Mouse (Mus musculus) liver, embryonic 15.5 days (tissue): Measurements from ENCODE around the gene 2210016L21Rik. TPM values are rescaled to one million over a fixed set of nuclear protein-coding genes. Genes with fewer than 3 reads are reported as not detected.

Experiments used
- ATAC-seq: fragments of 200-750 bp; cut with Nextera tagmentation; 2 replicates; pipeline ENCODE4 v1.8.0; 2017; ENCODE audit warnings: moderate number of reproducible peaks, mild to moderate bottlenecking, moderate library complexity; ENCODE audit not compliant: insufficient read depth
- H3K27ac ChIP-seq: fragments of 300-500 bp; sonication (generic); replicated peaks from 2 replicates; pipeline ENCODE4 v1.5.1; 2015; ENCODE audit warnings: mild to moderate bottlenecking, inconsistent platforms
- H3K27me3 ChIP-seq: fragments of 300-500 bp; sonication (generic); 2 replicates; pipeline ENCODE4 v1.6.1; 2015; ENCODE audit warnings: mild to moderate bottlenecking, inconsistent platforms
- H3K36me3 ChIP-seq: fragments of 300-500 bp; sonication (generic); replicated peaks from 2 replicates; pipeline ENCODE4 v1.6.1; 2015; ENCODE audit warnings: moderate library complexity, mild to moderate bottlenecking, inconsistent platforms
- H3K4me1 ChIP-seq: fragments of 300-500 bp; sonication (generic); replicated peaks from 2 replicates; pipeline ENCODE4 v1.6.1; 2015; ENCODE audit warnings: inconsistent platforms
- H3K4me2 ChIP-seq: fragments of 300-500 bp; sonication (generic); 2 replicates; pipeline ENCODE4 v1.6.1; 2015; ENCODE audit warnings: moderate library complexity, mild to moderate bottlenecking, inconsistent platforms
- H3K4me3 ChIP-seq: fragments of 300-500 bp; sonication (generic); replicated peaks from 2 replicates; pipeline ENCODE4 v1.5.1; 2015; ENCODE audit warnings: mild to moderate bottlenecking, inconsistent platforms
- H3K9ac ChIP-seq: fragments of 300-500 bp; sonication (generic); 2 replicates; pipeline ENCODE4 v1.6.1; 2015; ENCODE audit warnings: moderate library complexity, mild to moderate bottlenecking, inconsistent platforms
- H3K9me3 ChIP-seq: fragments of 300-500 bp; sonication (generic); replicated peaks from 2 replicates; pipeline ENCODE4 v1.6.1; 2016; ENCODE audit warnings: inconsistent platforms
- WGBS: fragments of 180-500 bp; shearing (Covaris S2); methylation state at CpG from one replicate; pipeline ENCODE4 v1.1.7; 2015; ENCODE audit warnings: mixed read lengths; ENCODE audit not compliant: insufficient replicate concordance; 5-methylcytosine and 5-hydroxymethylcytosine counted together
- polyA plus RNA-seq: library from polyadenylated mRNA; unstranded; fragments of >200 nt; fragmentation: Nextera tagmentation; extraction: Ambion mirVana; gene quantifications from 2 replicates; pipeline ENCODE4 v1.2.1, GENCODE M21; 2015

Gene 2210016L21Rik
- polyA plus RNA-seq, 1 experiment from 2014 or later = 12.3 TPM

GRCm38 (mm10) chr5:114964967-114965898 lies 23.3 kb downstream of the 2210016L21Rik start:
- Histone ChIP-seq H3K9ac (no peak overlapping the region), H3K9me3 (no peaks in the 10 kb centered on the region), H3K27ac (peak overlapping the region; percentile 77), H3K27me3 (peaks cover 20% of the 10 kb centered on the region), H3K4me2 (peak overlapping the region; percentile 51), H3K4me3 (0 out of 2 replicates have a peak overlapping the region, but pooled peaks have one; percentile 20), H3K4me1 (peaks cover 33% of the 10 kb centered on the region), H3K36me3 (no peaks in the 10 kb centered on the region)
- 38% methylated on average over 17 of the region's 17 CpGs for WGBS
- no peak for ATAC-seq

- Histone ChIP-seq H3K36me3 (no peaks in the 10 kb centered on the region), H3K27me3 (peaks cover 21% of the 10 kb centered on the region), H3K9me3 (no peaks in the 10 kb centered on the region), H3K27ac (no peak overlapping the region), H3K4me2 (peak overlapping the region; percentile 43), H3K4me3 (no peak overlapping the region), H3K4me1 (peaks cover 33% of the 10 kb centered on the region), H3K9ac (no peak overlapping the region)
- no peak for ATAC-seq
- 26% methylated on average over 14 of the region's 14 CpGs for WGBS
Observed at GRCm38 (mm10) chr5:114967523-114968268, 25.7 kb downstream of the 2210016L21Rik start.

GRCm38 (mm10) chr5:114968651-114969050 lies 26.7 kb downstream of the 2210016L21Rik start:
- H3K27me3 ChIP-seq = peaks cover 21% of the 10 kb centered on the region
- no peaks in the 10 kb centered on the region for H3K9me3 ChIP-seq
- H3K27ac ChIP-seq = peak overlapping the region; percentile 53; the same call in 1 of the 2 replicates
- 0 out of 2 replicates have a peak overlapping the region, but pooled peaks have one; percentile 12 for H3K9ac ChIP-seq
- H3K4me1 ChIP-seq = peaks cover 32% of the 10 kb centered on the region
- peak overlapping the region; percentile 43 for H3K4me2 ChIP-seq
- H3K4me3 ChIP-seq = peak overlapping the region; percentile 50
- no peak for ATAC-seq
- WGBS = 32% methylated on average over 7 of the region's 7 CpGs
- no peaks in the 10 kb centered on the region for H3K36me3 ChIP-seq

GRCm38 (mm10) chr5:114969064-114969463 lies 27.1 kb downstream of the 2210016L21Rik start:
- Histone ChIP-seq H3K4me1 (peaks cover 30% of the 10 kb centered on the region), H3K27ac (peak overlapping the region; percentile 53; the same call in 1 of the 2 replicates), H3K9me3 (no peaks in the 10 kb centered on the region), H3K9ac (0 out of 2 replicates have a peak overlapping the region, but pooled peaks have one; percentile 12), H3K27me3 (peaks cover 21% of the 10 kb centered on the region), H3K4me2 (peak overlapping the region; percentile 43), H3K36me3 (no peaks in the 10 kb centered on the region), H3K4me3 (peak overlapping the region; percentile 50)
- 15% methylated on average over 4 of the region's 4 CpGs for WGBS
- ATAC-seq = no peak

GRCm38 (mm10) chr5:114969609-114970215 lies 27.8 kb downstream of the 2210016L21Rik start:
- WGBS = 48% methylated on average over 13 of the region's 13 CpGs
- Histone ChIP-seq H3K36me3 (no peaks in the 10 kb centered on the region), H3K4me2 (peak overlapping the region; percentile 43), H3K4me3 (peak overlapping the region; percentile 50), H3K9ac (peak overlapping the region; percentile 33; the same call in 1 of the 2 replicates), H3K27ac (peak overlapping the region; percentile 67), H3K27me3 (peaks cover 21% of the 10 kb centered on the region), H3K4me1 (peaks cover 23% of the 10 kb centered on the region), H3K9me3 (no peaks in the 10 kb centered on the region)
- ATAC-seq = no peak

GRCm38 (mm10) chr5:114970824-114971227 lies 28.9 kb downstream of the 2210016L21Rik start, which contains the start of gene Hnf1a:
TSS of gene Hnf1a (minus strand) at chr5:114971094.
- Histone ChIP-seq H3K4me3 (peak within 1 kb of the TSS; percentile 50), H3K36me3 (no peaks in the 10 kb centered on the region), H3K9ac (peak within 1 kb of the TSS; percentile 33; the same call in 1 of the 2 replicates), H3K9me3 (no peaks in the 10 kb centered on the region), H3K4me2 (peak within 1 kb of the TSS; percentile 43), H3K27ac (peak within 1 kb of the TSS; percentile 67), H3K27me3 (peaks cover 21% of the 10 kb centered on the region), H3K4me1 (peaks cover 12% of the 10 kb centered on the region)
- 76% methylated on average over 17 of the region's 17 CpGs for WGBS
- peak; percentile 60 for ATAC-seq

- H3K36me3 ChIP-seq = no peaks in the 10 kb centered on the region
- ATAC-seq = no peak
- H3K27ac ChIP-seq = no peak overlapping the region
- peaks cover 21% of the 10 kb centered on the region for H3K27me3 ChIP-seq
- no peaks in the 10 kb centered on the region for H3K9me3 ChIP-seq
- H3K9ac ChIP-seq = no peak overlapping the region
- no peak overlapping the region for H3K4me3 ChIP-seq
- WGBS = 73% methylated on average over 9 of the region's 9 CpGs
- H3K4me2 ChIP-seq = no peak overlapping the region
- H3K4me1 ChIP-seq = peaks cover 5% of the 10 kb centered on the region
Observed at GRCm38 (mm10) chr5:114972201-114972600, 30.2 kb downstream of the 2210016L21Rik start.

GRCm38 (mm10) chr5:114973131-114973530 lies 31.2 kb downstream of the 2210016L21Rik start:
- Histone ChIP-seq H3K36me3 (no peaks in the 10 kb centered on the region), H3K4me3 (no peak overlapping the region), H3K27ac (no peak overlapping the region), H3K9ac (no peak overlapping the region), H3K27me3 (peaks cover 20% of the 10 kb centered on the region), H3K4me1 (0 out of 2 replicates have a peak, but pooled peaks cover 1% of the 10 kb centered on the region), H3K4me2 (no peak overlapping the region), H3K9me3 (no peaks in the 10 kb centered on the region)
- no peak for ATAC-seq
- 60% methylated on average over 8 of the region's 8 CpGs for WGBS

GRCm38 (mm10) chr5:114976935-114977334 lies 35.0 kb downstream of the 2210016L21Rik start:
- no peak overlapping the region for H3K27ac ChIP-seq
- peaks cover 28% of the 10 kb centered on the region for H3K4me1 ChIP-seq
- H3K9ac ChIP-seq = no peak overlapping the region
- no peak for ATAC-seq
- H3K36me3 ChIP-seq = no peaks in the 10 kb centered on the region
- no peaks in the 10 kb centered on the region for H3K9me3 ChIP-seq
- no peak overlapping the region for H3K4me2 ChIP-seq
- H3K4me3 ChIP-seq = no peak overlapping the region
- no peaks in the 10 kb centered on the region for H3K27me3 ChIP-seq

GRCm38 (mm10) chr5:114978473-114978872 lies 36.5 kb downstream of the 2210016L21Rik start:
- 66% methylated on average over 11 of the region's 11 CpGs for WGBS
- Histone ChIP-seq H3K27me3 (no peaks in the 10 kb centered on the region), H3K9ac (no peak overlapping the region), H3K27ac (no peak overlapping the region), H3K4me1 (peaks cover 28% of the 10 kb centered on the region), H3K4me3 (no peak overlapping the region), H3K36me3 (no peaks in the 10 kb centered on the region), H3K4me2 (peak overlapping the region; percentile 97), H3K9me3 (no peaks in the 10 kb centered on the region)
- ATAC-seq = no peak
